Mouse (Mus musculus): ENCODE data around the gene Gm20388. TPM values are rescaled to one million over a fixed set of nuclear protein-coding genes. Genes with fewer than 3 reads are reported as not detected.
"Not testable (repeated sequence)": the region's sequence is repeated elsewhere in the genome, so short reads cannot be mapped to it uniquely, and the experiment has no call there.

Gene Gm20388
- total and polyA plus RNA-seq, 3 experiments = 0.02 to 0.05 TPM; not detected in 1

- peaks cover 7% of the 10 kb centered on the region for H3K4me1 ChIP-seq (ENCODE audit: insufficient read depth, low read depth, low read length)
- H3K36me3 ChIP-seq (replicated peaks) = peaks cover 91% of the 10 kb centered on the region
These were observed 3369.9 kb downstream of the Gm20388 start for GRCm38 (mm10) chr8:123280302-123281094.

GRCm38 (mm10) chr8:123282994-123283393, 3372.4 kb downstream of the Gm20388 start:
- not testable (repeated sequence) for DNase-seq (ENCODE audit: low spot score); H3K4me1 ChIP-seq (ENCODE audit: insufficient read depth, low read depth, low read length); H3K27me3 ChIP-seq (ENCODE audit: insufficient read depth, low read length); ATAC-seq (ENCODE audit: extremely low read depth, insufficient number of reproducible peaks, low FRiP score, poor library complexity, severe bottlenecking); H3K4me3 ChIP-seq (ENCODE audit: low read depth, low read length); H3K9me3 ChIP-seq (replicated peaks)
- H3K36me3 ChIP-seq (replicated peaks) = peaks cover 95% of the 10 kb centered on the region

More at GRCm38 (mm10) chr8:123280302-123281094, 3369.9 kb downstream of the Gm20388 start:
- Histone ChIP-seq H3K27me3 (ENCODE audit: insufficient read depth, low read length) (no peaks in the 10 kb centered on the region), H3K4me3 (ENCODE audit: low read depth, low read length) (no peak overlapping the region), H3K9me3 (replicated peaks) (no peaks in the 10 kb centered on the region)
- TF ChIP-seq GATA1 (IDR thresholded peaks at IDR 0.05; ENCODE audit: borderline replicate concordance, low read length) = no peak
- no peak for TF ChIP-seq CTCF (IDR thresholded peaks at IDR 0.05; ENCODE audit: low read depth, low read length)
- TF ChIP-seq GATA2 (IDR thresholded peaks at IDR 0.05; ENCODE audit: borderline replicate concordance, low read depth, low read length) = no peak
- no peak for TF ChIP-seq POLR2AphosphoS5 (IDR thresholded peaks at IDR 0.05; ENCODE audit: insufficient replicate concordance, low read depth, low read length)
- TF ChIP-seq TAL1 (conservative IDR thresholded peaks at IDR 0.05; ENCODE audit: low read depth, low read length) = no peak
- ATAC-seq (ENCODE audit: extremely low read depth, insufficient number of reproducible peaks, low FRiP score, poor library complexity, severe bottlenecking) = no peak
- DNase-seq (ENCODE audit: low spot score) = no peak

- no peaks in the 10 kb centered on the region for H3K9me3 ChIP-seq (replicated peaks)
- no peak for DNase-seq (ENCODE audit: low spot score)
- no peak for ATAC-seq (ENCODE audit: extremely low read depth, insufficient number of reproducible peaks, low FRiP score, poor library complexity, severe bottlenecking)
- peaks cover 7% of the 10 kb centered on the region for H3K4me1 ChIP-seq (ENCODE audit: insufficient read depth, low read depth, low read length)
- no peak for TF ChIP-seq POLR2AphosphoS5 (IDR thresholded peaks at IDR 0.05; ENCODE audit: insufficient replicate concordance, low read depth, low read length)
- TF ChIP-seq TAL1 (conservative IDR thresholded peaks at IDR 0.05; ENCODE audit: low read depth, low read length) = no peak
- TF ChIP-seq GATA2 (IDR thresholded peaks at IDR 0.05; ENCODE audit: borderline replicate concordance, low read depth, low read length) = no peak
- no peak for TF ChIP-seq GATA1 (IDR thresholded peaks at IDR 0.05; ENCODE audit: borderline replicate concordance, low read length)
- no peak for TF ChIP-seq CTCF (IDR thresholded peaks at IDR 0.05; ENCODE audit: low read depth, low read length)
- H3K27me3 ChIP-seq (ENCODE audit: insufficient read depth, low read length) = no peaks in the 10 kb centered on the region
- no peak overlapping the region for H3K4me3 ChIP-seq (ENCODE audit: low read depth, low read length)
- H3K36me3 ChIP-seq (replicated peaks) = peaks cover 95% of the 10 kb centered on the region
These were observed 3373.3 kb downstream of the Gm20388 start for GRCm38 (mm10) chr8:123283991-123284390.

- TF ChIP-seq POLR2AphosphoS5 (IDR thresholded peaks at IDR 0.05; ENCODE audit: insufficient replicate concordance, low read depth, low read length) (no peak), GATA2 (IDR thresholded peaks at IDR 0.05; ENCODE audit: borderline replicate concordance, low read depth, low read length) (no peak), TAL1 (conservative IDR thresholded peaks at IDR 0.05; ENCODE audit: low read depth, low read length) (no peak), GATA1 (IDR thresholded peaks at IDR 0.05; ENCODE audit: borderline replicate concordance, low read length) (no peak), CTCF (IDR thresholded peaks at IDR 0.05; ENCODE audit: low read depth, low read length) (no peak)
- Histone ChIP-seq H3K27me3 (ENCODE audit: insufficient read depth, low read length) (no peaks in the 10 kb centered on the region), H3K4me1 (ENCODE audit: insufficient read depth, low read depth, low read length) (peaks cover 7% of the 10 kb centered on the region), H3K4me3 (ENCODE audit: low read depth, low read length) (no peak overlapping the region), H3K9me3 (replicated peaks) (no peaks in the 10 kb centered on the region), H3K36me3 (replicated peaks) (peaks cover 96% of the 10 kb centered on the region)
- ATAC-seq (ENCODE audit: extremely low read depth, insufficient number of reproducible peaks, low FRiP score, poor library complexity, severe bottlenecking) (no peak), DNase-seq (ENCODE audit: low spot score) (no peak)
These were observed 3373.9 kb downstream of the Gm20388 start for GRCm38 (mm10) chr8:123284493-123284892.

GRCm38 (mm10) chr8:123287362-123287761, 3376.7 kb downstream of the Gm20388 start:
- ATAC-seq (ENCODE audit: extremely low read depth, insufficient number of reproducible peaks, low FRiP score, poor library complexity, severe bottlenecking) (no peak), DNase-seq (ENCODE audit: low spot score) (no peak)
- Histone ChIP-seq H3K27me3 (ENCODE audit: insufficient read depth, low read length) (no peaks in the 10 kb centered on the region), H3K9me3 (replicated peaks) (no peaks in the 10 kb centered on the region), H3K4me3 (ENCODE audit: low read depth, low read length) (no peak overlapping the region), H3K4me1 (ENCODE audit: insufficient read depth, low read depth, low read length) (peaks cover 7% of the 10 kb centered on the region), H3K36me3 (replicated peaks) (peaks cover 94% of the 10 kb centered on the region)
- TF ChIP-seq CTCF (IDR thresholded peaks at IDR 0.05; ENCODE audit: low read depth, low read length) (no peak), POLR2AphosphoS5 (IDR thresholded peaks at IDR 0.05; ENCODE audit: insufficient replicate concordance, low read depth, low read length) (no peak), GATA2 (IDR thresholded peaks at IDR 0.05; ENCODE audit: borderline replicate concordance, low read depth, low read length) (no peak)

GRCm38 (mm10) chr8:123290166-123290565, 3379.5 kb downstream of the Gm20388 start:
- H3K27me3 ChIP-seq (ENCODE audit: insufficient read depth, low read length) = no peaks in the 10 kb centered on the region
- H3K9me3 ChIP-seq (replicated peaks) = no peaks in the 10 kb centered on the region
- no peak for TF ChIP-seq TAL1 (conservative IDR thresholded peaks at IDR 0.05; ENCODE audit: low read depth, low read length)
- 0 out of 2 replicates have a peak, but pooled peaks have one; percentile 18 for TF ChIP-seq CTCF (IDR thresholded peaks at IDR 0.05; ENCODE audit: low read depth, low read length)
- H3K4me1 ChIP-seq (ENCODE audit: insufficient read depth, low read depth, low read length) = no peaks in the 10 kb centered on the region
- no peak for ATAC-seq (ENCODE audit: extremely low read depth, insufficient number of reproducible peaks, low FRiP score, poor library complexity, severe bottlenecking)
- H3K36me3 ChIP-seq (replicated peaks) = peaks cover 92% of the 10 kb centered on the region
- no peak overlapping the region for H3K4me3 ChIP-seq (ENCODE audit: low read depth, low read length)
- DNase-seq (ENCODE audit: low spot score) = no peak

- DNase-seq (ENCODE audit: low spot score) (no peak), ATAC-seq (ENCODE audit: extremely low read depth, insufficient number of reproducible peaks, low FRiP score, poor library complexity, severe bottlenecking) (no peak)
- Histone ChIP-seq H3K4me3 (ENCODE audit: low read depth, low read length) (no peak overlapping the region), H3K27me3 (ENCODE audit: insufficient read depth, low read length) (no peaks in the 10 kb centered on the region), H3K9me3 (replicated peaks) (no peaks in the 10 kb centered on the region), H3K4me1 (ENCODE audit: insufficient read depth, low read depth, low read length) (no peaks in the 10 kb centered on the region), H3K36me3 (replicated peaks) (peaks cover 92% of the 10 kb centered on the region)
- TF ChIP-seq POLR2AphosphoS5 (IDR thresholded peaks at IDR 0.05; ENCODE audit: insufficient replicate concordance, low read depth, low read length) = no peak
- TF ChIP-seq TAL1 (conservative IDR thresholded peaks at IDR 0.05; ENCODE audit: low read depth, low read length) = no peak
- TF ChIP-seq GATA2 (IDR thresholded peaks at IDR 0.05; ENCODE audit: borderline replicate concordance, low read depth, low read length) = no peak
These were observed 3380.0 kb downstream of the Gm20388 start for GRCm38 (mm10) chr8:123290679-123291078.

Data from G1E (cell line).